Mouse (Mus musculus) thymus, adult 2 months (tissue): ENCODE measurements around the gene Dnajc13. TPM values are rescaled to one million over a fixed set of nuclear protein-coding genes. Genes with fewer than 3 reads are reported as not detected.

Source experiments
- DNase-seq: peaks from one replicate; pipeline ENCODE4 v3.0.0; 2021
- H3K27ac ChIP-seq: fragments of 200-500 bp; 2 replicates; pipeline ENCODE4 v1.5.1; 2012; ENCODE audit warnings: low read length, control low read depth; ENCODE audit not compliant: control insufficient read depth, insufficient read depth
- H3K27me3 ChIP-seq: fragments of 200-500 bp; 2 replicates; pipeline ENCODE4 v1.6.1; 2012; ENCODE audit warnings: mild to moderate bottlenecking, low read length, moderate library complexity, mixed read lengths; ENCODE audit not compliant: control insufficient read depth, insufficient read depth
- H3K36me3 ChIP-seq: fragments of 200-500 bp; 2 replicates; pipeline ENCODE4 v1.6.1; 2012; ENCODE audit warnings: mild to moderate bottlenecking, low read length, moderate library complexity; ENCODE audit not compliant: control insufficient read depth, insufficient read depth
- H3K4me1 ChIP-seq: fragments of 200-500 bp; replicated peaks from 2 replicates; pipeline ENCODE4 v1.6.1; 2012; ENCODE audit warnings: low read length; ENCODE audit not compliant: control insufficient read depth, insufficient read depth
- H3K4me3 ChIP-seq: fragments of 200-500 bp; 2 replicates; pipeline ENCODE4 v1.5.1; 2012; ENCODE audit warnings: mild to moderate bottlenecking, low read length, control low read depth, moderate library complexity; ENCODE audit not compliant: control insufficient read depth, insufficient read depth
- CTCF ChIP-seq: fragments of 200-500 bp; IDR thresholded peaks from 2 replicates; pipeline ENCODE4 v1.5.1; 2012; ENCODE audit warnings: mild to moderate bottlenecking, control low read depth, low read length, moderate library complexity, borderline replicate concordance; ENCODE audit not compliant: control insufficient read depth, poor library complexity, insufficient read depth; ENCODE audit errors: extremely low read depth
- POLR2A ChIP-seq: fragments of 200-500 bp; IDR thresholded peaks from 2 replicates; pipeline ENCODE4 v1.6.1; 2012; ENCODE audit warnings: mild to moderate bottlenecking, low read length, control low read depth, moderate library complexity; ENCODE audit not compliant: control insufficient read depth, poor library complexity, insufficient read depth; ENCODE audit errors: extremely low read depth
- WGBS: fragments of 180-500 bp; shearing (Covaris S2); methylation state at CpG from one replicate; pipeline ENCODE4 v1.1.7; 2018; 5-methylcytosine and 5-hydroxymethylcytosine counted together
- polyA plus RNA-seq: library from polyadenylated mRNA; depleted of rRNA; stranded (reverse); fragments of >200 nt; gene quantifications from 2 replicates; pipeline ENCODE4 v1.2.3, GENCODE M21; 2012

The Dnajc13 gene
- polyA plus RNA-seq, 1 experiment: 59.7 TPM

GRCm38 (mm10) chr9:104239076-104239475, 23.7 kb downstream of the Dnajc13 start:
- Histone ChIP-seq H3K4me3 (no peak overlapping the region), H3K4me1 (peaks cover 6% of the 10 kb centered on the region), H3K27ac (no peak overlapping the region), H3K36me3 (peaks cover 24% of the 10 kb centered on the region), H3K27me3 (no peaks in the 10 kb centered on the region)
- no peak for TF ChIP-seq CTCF
- no peak for TF ChIP-seq POLR2A
- DNase-seq: no peak
- 91% methylated on average over 8 of the region's 8 CpGs for WGBS

GRCm38 (mm10) chr9:104236256-104236930, 26.3 kb downstream of the Dnajc13 start:
- 95% methylated on average over 11 of the region's 11 CpGs for WGBS

GRCm38 (mm10) chr9:104235751-104236150, 27.0 kb downstream of the Dnajc13 start:
- Histone ChIP-seq H3K27ac (no peak overlapping the region), H3K4me3 (no peak overlapping the region), H3K27me3 (no peaks in the 10 kb centered on the region), H3K4me1 (no peaks in the 10 kb centered on the region), H3K36me3 (peaks cover 32% of the 10 kb centered on the region)
- 91% methylated on average over 5 of the region's 5 CpGs for WGBS
- TF ChIP-seq POLR2A (no peak), CTCF (no peak)
- DNase-seq: no peak

More at GRCm38 (mm10) chr9:104236256-104236930, 26.3 kb downstream of the Dnajc13 start:
- Histone ChIP-seq H3K4me3 (no peak overlapping the region), H3K4me1 (no peaks in the 10 kb centered on the region), H3K27ac (no peak overlapping the region), H3K27me3 (no peaks in the 10 kb centered on the region), H3K36me3 (peaks cover 30% of the 10 kb centered on the region)
- DNase-seq: no peak
- TF ChIP-seq CTCF (no peak), POLR2A (no peak)

DNA sequence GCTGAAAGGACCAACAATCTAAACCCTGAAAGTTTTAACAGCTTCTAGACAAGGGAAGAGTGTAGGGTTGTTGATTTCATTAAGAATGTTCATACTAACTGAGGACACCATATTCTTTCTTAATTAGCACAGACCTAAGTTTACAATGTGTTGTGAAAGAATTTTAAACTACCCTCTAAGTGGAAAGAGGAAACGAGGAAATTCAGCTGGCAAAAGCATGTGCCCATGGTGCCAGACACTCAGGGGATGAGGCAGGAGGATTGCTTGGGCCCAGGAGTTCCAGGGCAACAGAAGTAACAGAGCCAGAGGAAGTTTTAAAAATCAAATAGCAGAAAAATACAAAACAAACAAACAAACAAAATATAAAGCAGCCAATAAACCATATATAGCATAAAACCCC, 28.9 kb downstream of the Dnajc13 start:
- no peak overlapping the region for H3K27ac ChIP-seq
- H3K4me1 ChIP-seq: no peaks in the 10 kb centered on the region
- DNase-seq: no peak
- H3K27me3 ChIP-seq: no peaks in the 10 kb centered on the region
- H3K36me3 ChIP-seq: peaks cover 49% of the 10 kb centered on the region
- TF ChIP-seq CTCF (no peak), POLR2A (no peak)
- H3K4me3 ChIP-seq: no peak overlapping the region
- 88% methylated on average over 1 of the region's 1 CpGs for WGBS

DNA sequence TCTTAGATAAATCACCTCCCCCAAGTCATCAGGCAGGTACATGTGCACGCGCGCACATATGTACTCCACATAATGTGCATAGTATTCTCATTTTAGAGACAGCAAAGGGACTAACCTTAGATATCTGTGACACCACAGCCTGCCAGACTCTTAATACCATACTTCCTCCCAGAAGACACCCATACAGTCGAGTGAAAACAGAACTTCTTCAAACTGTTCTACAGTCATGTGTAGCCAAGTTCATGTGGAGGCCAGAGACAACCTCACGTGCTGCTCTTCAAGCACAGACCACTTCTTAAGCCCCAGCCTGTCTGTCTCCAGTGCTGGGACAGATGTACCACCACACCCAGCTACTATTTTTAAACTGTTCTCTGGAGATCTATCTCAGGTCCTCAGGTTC, 29.7 kb downstream of the Dnajc13 start:
- 85% methylated on average over 5 of the region's 5 CpGs for WGBS
- no peak for DNase-seq
- H3K27me3 ChIP-seq: no peaks in the 10 kb centered on the region
- H3K4me1 ChIP-seq: no peaks in the 10 kb centered on the region
- H3K27ac ChIP-seq: no peak overlapping the region
- peaks cover 57% of the 10 kb centered on the region for H3K36me3 ChIP-seq
- no peak overlapping the region for H3K4me3 ChIP-seq
- TF ChIP-seq CTCF (no peak), POLR2A (no peak)

DNA sequence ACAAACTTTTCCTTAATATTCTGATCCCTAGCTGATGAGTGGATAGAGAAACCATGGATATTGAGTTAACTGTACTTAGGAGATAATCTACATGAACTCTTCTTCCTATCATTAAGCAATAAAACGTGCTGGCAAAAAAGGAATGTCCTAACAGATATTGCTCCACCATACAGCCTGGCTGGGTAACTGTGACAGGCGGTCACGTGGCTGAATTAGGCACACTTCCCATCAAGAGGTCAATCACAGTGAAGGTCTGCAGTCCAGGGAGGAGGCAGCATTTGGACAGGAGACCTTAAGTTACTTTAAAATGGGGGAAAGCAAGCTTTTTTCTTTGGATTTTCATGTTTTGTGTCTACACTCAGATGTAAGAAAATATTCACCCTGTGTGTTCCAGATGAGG, 30.7 kb downstream of the Dnajc13 start:
- Histone ChIP-seq H3K4me1 (no peaks in the 10 kb centered on the region), H3K27me3 (no peaks in the 10 kb centered on the region), H3K36me3 (peaks cover 51% of the 10 kb centered on the region), H3K27ac (no peak overlapping the region), H3K4me3 (no peak overlapping the region)
- TF ChIP-seq CTCF (no peak), POLR2A (no peak)
- WGBS: 94% methylated on average over 3 of the region's 3 CpGs
- DNase-seq: no peak

DNA sequence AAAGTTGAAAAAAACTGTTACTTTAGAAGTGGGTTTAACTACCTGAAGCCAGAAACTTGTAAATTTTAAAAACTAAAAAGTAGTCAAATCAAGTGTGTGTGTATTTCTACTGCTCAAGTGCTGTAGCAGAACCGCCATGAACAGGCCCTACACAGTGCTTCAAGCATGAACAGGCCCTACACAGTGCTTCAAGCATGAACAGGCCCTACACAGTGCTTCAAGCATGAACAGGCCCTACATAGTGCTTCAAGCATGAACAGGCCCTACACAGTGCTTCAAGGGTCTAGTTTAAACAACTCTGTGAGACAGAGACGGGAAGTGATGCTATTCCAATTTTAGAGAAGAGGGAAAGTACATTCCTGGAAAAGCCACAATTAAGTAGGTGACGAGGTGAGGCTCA, 51.3 kb downstream of the Dnajc13 start:
- H3K4me3 ChIP-seq: no peak overlapping the region
- H3K27ac ChIP-seq: no peak overlapping the region
- H3K36me3 ChIP-seq: peaks cover 31% of the 10 kb centered on the region
- WGBS: 89% methylated on average over 3 of the region's 3 CpGs
- no peak for TF ChIP-seq CTCF
- TF ChIP-seq POLR2A: no peak
- H3K27me3 ChIP-seq: no peaks in the 10 kb centered on the region
- no peaks in the 10 kb centered on the region for H3K4me1 ChIP-seq
- DNase-seq: no peak
